Mouse (Mus musculus): ENCODE measurements around the gene Fgfr2.

DNA sequence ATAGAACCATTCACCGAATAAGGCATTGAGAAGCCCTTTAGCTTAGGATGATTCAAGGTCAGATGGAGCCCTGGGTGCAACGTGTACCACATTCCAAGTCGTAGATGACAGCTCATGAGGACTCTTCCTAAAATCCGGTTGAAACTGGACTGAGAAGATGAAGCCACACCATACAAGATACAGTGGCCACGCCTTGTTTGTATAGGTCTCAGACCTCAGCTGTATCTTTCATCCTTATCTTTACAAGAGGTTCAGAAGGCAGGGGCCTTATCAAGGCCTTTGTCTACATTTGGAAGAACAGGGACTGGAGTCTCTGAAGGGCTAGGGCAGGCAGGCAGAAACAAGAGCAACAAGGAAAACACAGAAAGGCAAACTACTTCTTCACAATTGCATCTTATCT is 2974.2 kb downstream of the Fgfr2 start:
- TF ChIP-seq POLR2A (IDR thresholded peaks at IDR 0.05; ENCODE audit: control insufficient read depth, low read depth, low read length) (no peak), CTCF (IDR thresholded peaks at IDR 0.05; ENCODE audit: control insufficient read depth, insufficient read depth, insufficient replicate concordance, low read depth, low read length) (no peak)
